Mouse (Mus musculus): Measurements from ENCODE around the gene Zdhhc5.

- no peak for TF ChIP-seq CTCF (IDR thresholded peaks at IDR 0.05; ENCODE audit: borderline replicate concordance, insufficient read depth, low read length)
- no peak for TF ChIP-seq POLR2A (IDR thresholded peaks at IDR 0.05; ENCODE audit: low read depth, low read length)
Observed at GRCm38 (mm10) chr2:84761840-84762239, 46.9 kb upstream of the Zdhhc5 start.
